Mouse (Mus musculus): ENCODE data around the gene Rsph3b.
"Not testable (repeated sequence)": the region's sequence is repeated elsewhere in the genome, so short reads cannot be mapped to it uniquely, and the experiment has no call there.

The Rsph3b gene

GRCm38 (mm10) chr17:6947984-6948768, at the start of gene Rsph3b:
Gene Rsph3b (minus strand): TSS chr17:6948682.
- peak; percentile 73 for DNase-seq (ENCODE audit: low spot score)

DNA sequence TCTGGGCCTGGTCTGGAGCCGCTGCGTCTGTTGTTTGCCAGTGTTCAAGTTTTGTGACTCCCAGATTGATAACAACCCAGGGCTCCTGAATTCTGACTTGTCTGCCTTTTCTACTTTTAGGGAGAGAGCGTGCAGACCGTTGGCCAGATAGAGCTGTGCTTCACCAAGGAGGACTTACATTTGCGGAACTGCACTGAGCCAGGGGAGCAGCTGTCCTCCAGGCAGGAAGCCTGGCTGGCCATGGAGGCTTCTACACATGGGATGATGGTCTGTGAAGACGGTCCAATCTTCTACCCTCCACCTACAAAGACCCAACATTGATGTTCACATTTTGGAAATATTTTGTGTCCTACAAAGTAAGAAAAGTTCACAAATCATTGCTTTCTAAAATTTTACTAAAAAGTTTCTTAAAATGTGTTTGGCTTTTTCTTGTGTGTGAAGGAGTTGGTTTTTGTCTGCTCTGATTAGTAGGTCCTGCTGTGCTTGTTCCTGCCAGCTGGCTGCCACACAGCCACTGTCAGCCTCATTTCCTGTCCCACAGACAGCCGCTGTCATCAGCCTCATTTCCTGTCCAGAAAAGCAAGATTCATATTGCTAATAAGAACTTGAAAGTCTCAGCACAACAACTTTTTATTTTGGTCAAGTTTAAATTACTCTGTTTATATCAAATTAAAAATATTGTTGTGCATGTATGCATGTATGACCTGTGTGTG, 49.5 kb upstream of the Rsph3b start:
- not testable (repeated sequence) for DNase-seq (ENCODE audit: low spot score)

- not testable (repeated sequence) for DNase-seq (ENCODE audit: low spot score)
Measured at GRCm38 (mm10) chr17:6996826-6997225, 48.3 kb upstream of the Rsph3b start.

DNA sequence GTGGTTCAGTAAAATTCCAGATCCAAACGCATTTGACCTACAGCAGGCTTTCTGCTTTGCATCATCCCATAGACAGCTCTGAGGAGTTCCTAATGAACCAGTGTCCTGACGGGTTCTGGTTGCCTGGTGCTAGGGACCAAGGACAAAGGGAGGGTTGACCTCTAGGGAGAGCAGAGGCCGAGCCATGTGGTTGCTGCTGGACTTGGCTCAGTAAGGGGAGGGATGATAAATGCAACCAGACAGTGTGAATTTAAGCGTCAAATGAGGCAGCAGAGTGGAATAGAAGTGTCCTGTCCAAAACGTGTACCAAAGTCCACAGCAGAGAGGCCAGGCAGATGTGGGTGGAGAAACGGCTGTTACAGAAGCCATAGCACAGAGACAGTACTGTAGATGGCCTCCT, 47.0 kb upstream of the Rsph3b start:
- DNase-seq (ENCODE audit: low spot score), result not testable (repeated sequence)

DNA sequence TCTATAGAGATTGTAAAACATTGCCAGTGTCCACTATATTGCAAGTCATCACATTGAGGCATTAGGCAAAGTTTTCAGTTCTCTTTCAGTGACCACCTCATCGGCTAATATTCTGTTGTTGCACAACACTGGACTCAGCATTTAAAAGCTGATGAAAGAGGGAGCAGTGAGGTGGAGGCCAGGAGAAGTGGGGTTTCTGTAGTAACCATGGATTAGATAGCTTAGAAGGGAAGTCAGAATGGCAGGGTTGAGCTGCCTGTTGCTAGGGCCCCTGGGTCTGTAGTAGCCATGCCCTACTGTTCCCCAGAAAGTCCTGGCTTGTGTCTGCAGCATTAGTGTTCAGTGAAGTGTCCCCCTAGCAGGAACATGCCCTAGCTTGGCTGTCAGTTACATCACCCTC, 37.6 kb upstream of the Rsph3b start:
- not testable (repeated sequence) for DNase-seq (ENCODE audit: low spot score)

DNA sequence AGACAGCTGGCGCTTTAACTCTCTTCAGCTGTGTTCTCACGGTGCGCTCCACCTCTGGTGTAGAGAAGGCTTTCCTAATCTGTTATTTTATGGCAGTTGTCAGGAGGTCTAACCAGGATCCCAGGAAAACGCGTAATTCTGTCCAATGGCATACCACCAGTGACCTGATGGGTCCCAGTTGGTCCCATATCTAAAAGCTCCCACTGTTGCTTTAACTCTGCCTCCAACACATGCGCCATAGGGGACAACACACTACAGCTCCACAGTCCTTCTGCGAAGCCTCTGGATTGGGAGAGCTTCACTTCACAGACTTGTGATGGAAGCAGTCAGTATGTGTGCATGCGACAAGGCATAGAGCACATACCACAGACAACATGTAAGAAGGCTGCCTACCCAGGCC, 31.7 kb upstream of the Rsph3b start:
- DNase-seq (ENCODE audit: low spot score), result not testable (repeated sequence)

GRCm38 (mm10) chr17:6979380-6979779, 30.9 kb upstream of the Rsph3b start:
- not testable (repeated sequence) for DNase-seq (ENCODE audit: low spot score)

DNA sequence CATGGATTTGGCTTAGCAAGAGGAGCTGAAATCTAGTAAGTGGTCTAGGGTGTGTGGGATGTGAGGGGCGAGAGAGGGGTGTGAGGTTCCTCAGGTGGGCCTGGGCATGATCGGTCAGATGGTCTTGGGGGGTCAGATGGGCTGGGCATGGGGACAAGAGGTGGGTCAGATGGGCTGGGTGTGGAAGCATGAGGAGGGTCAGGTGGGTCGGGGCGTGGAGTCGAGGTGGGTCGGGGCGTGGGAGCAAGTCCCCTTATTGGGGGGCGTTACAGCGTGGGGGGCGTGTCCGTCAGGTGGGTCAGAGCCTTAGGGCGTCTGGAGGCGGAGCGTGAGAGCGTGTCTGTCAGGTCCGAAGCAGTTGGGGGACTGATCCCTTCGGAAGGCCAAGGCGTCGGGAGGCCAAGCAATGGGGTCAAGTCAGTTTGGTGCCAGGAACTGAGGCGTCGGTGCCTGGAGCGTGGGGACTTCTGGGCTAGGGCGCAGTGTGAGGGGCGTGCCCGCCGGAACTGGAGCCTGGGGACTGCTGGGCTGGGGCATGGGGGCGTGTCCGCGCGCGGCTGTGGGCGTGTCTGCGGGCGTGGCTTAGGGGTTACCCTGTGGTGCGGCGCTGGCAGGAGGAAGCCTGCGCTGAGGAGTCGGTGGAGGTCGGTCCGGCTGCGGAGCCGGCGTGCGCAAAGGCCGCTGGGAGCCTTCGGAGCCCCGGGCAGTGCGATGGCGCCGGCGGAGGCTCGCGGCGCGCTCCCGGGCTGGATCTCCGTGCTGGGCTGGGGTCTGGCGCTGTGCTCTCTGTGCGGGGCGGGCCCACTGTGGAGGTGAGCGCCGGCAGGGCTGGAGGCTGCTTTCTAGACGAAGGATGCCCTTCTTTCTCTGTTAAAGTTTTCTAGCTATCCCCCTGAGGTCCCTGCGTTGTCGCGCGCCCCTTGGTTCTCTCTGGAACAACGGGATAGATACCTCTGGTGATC, 30.1 kb upstream of the Rsph3b start, which contains the start of gene Gm49721:
Gm49721 (plus strand) TSS at position 618 of the 962 bp plus-strand sequence.
- DNase-seq (ENCODE audit: low spot score), result peak; percentile 48

GRCm38 (mm10) chr17:6974985-6975384, 26.5 kb upstream of the Rsph3b start:
- not testable (repeated sequence) for DNase-seq (ENCODE audit: low spot score)

GRCm38 (mm10) chr17:6972836-6973396, 24.4 kb upstream of the Rsph3b start:
- not testable (repeated sequence) for DNase-seq (ENCODE audit: low spot score)

- not testable (repeated sequence) for DNase-seq (ENCODE audit: low spot score)
Measured at GRCm38 (mm10) chr17:6971238-6971637, 22.8 kb upstream of the Rsph3b start.

- not testable (repeated sequence) for DNase-seq (ENCODE audit: low spot score)
Measured at GRCm38 (mm10) chr17:6970334-6970733, 21.9 kb upstream of the Rsph3b start, which contains the start of gene Rnaset2b. Gene Rnaset2b (plus strand): TSS chr17:6970634.

DNA sequence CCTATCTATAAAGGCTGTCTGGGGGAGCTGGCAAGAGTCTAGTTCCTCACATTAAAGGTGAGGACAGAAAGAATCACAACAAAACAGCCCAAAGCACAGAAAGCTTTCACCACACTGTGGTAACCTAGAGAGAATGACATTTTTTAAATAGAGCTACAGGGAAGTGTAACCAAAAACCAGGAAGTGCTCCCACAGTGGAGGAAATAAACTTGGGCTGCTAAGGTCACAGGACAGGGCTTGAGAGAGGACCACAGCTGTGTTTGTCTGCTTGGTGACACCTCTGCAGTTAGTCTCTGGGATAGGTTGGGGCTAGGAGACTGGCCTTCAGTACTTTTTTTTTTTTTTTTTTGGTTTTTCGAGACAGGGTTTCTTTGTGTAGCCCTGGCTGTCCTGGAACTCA, 19.2 kb upstream of the Rsph3b start:
- DNase-seq (ENCODE audit: low spot score), result not testable (repeated sequence)

GRCm38 (mm10) chr17:6965364-6965763, 16.9 kb upstream of the Rsph3b start:
- not testable (repeated sequence) for DNase-seq (ENCODE audit: low spot score)

GRCm38 (mm10) chr17:6962936-6963335, 14.5 kb upstream of the Rsph3b start:
- DNase-seq (ENCODE audit: low spot score), result not testable (repeated sequence)

GRCm38 (mm10) chr17:6962339-6962738, 13.9 kb upstream of the Rsph3b start:
- DNase-seq (ENCODE audit: low spot score), result not testable (repeated sequence)

GRCm38 (mm10) chr17:6961181-6962000, 12.9 kb upstream of the Rsph3b start:
- not testable (repeated sequence) for DNase-seq (ENCODE audit: low spot score)

DNA sequence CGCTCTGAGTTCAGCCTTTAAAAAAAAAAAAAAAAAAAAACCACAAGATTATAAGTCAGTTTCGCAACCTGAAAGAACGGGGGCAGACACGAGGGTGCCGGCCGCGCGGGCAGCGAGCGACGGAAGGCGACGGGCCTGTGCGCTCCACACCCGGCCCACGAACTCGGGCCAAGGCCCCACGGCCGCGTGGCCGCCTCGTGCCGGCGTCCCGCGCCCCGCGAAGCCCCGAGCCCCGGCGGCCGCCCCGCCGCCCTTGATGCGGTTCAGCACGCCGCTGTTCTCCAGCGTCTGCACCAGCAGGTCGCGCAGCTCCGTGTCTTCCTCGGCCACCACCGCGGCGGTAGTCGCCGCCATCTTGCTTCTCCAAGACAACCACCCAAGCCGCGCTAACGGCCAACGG, 12.3 kb upstream of the Rsph3b start, which contains the start of gene Tagap1:
Tagap1 (minus strand) TSS at position 381 of the 400 bp plus-strand sequence.
- peak; percentile 33 for DNase-seq (ENCODE audit: low spot score)

DNA sequence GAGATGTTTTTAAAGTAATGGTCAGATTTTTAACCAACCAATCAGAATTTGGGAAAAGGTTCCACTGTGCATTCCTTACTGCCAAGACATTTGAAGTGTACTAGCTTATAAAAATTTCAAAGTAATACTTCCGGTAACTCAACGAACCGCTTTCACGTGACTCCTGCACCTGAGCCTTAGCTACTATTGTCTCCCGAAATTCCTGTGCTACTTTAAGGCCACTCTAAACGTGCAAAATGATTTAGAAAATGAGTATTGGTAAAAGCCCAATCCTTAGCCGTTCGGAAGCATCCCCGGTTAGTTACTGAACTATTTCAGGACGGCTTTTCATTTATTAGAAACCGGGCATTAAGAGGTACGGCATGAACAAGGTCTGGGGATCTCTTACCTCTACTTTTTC, 11.9 kb upstream of the Rsph3b start:
- not testable (repeated sequence) for DNase-seq (ENCODE audit: low spot score)

GRCm38 (mm10) chr17:6959543-6960259, 11.2 kb upstream of the Rsph3b start:
- not testable (repeated sequence) for DNase-seq (ENCODE audit: low spot score)

All from urinary bladder, postnatal 25 days (tissue).